Mouse (Mus musculus) forebrain, embryonic 14.5 days (tissue): ENCODE data around the gene Gm13288. TPM values are rescaled to one million over a fixed set of nuclear protein-coding genes. Genes with fewer than 3 reads are reported as not detected.
"Not testable (repeated sequence)": the region's sequence is repeated elsewhere in the genome, so short reads cannot be mapped to it uniquely, and the experiment has no call there.

ENCODE experiments used
- ATAC-seq: fragments of 200-750 bp; cut with Nextera tagmentation; 2 replicates; pipeline ENCODE4 v1.8.0; 2017; ENCODE audit warnings: mild to moderate bottlenecking, moderate library complexity
- DNase-seq: peaks from one replicate; pipeline ENCODE4 v3.0.0-alpha.2; 2015; ENCODE audit warnings: low spot score
- H3K27ac ChIP-seq: fragments of 300-500 bp; sonication (generic); 2 replicates; pipeline ENCODE4 v1.5.1; 2014; ENCODE audit warnings: low read depth, mild to moderate bottlenecking, control low read depth, low read length, moderate library complexity
- H3K27me3 ChIP-seq: fragments of 300-500 bp; sonication (generic); replicated peaks from 2 replicates; pipeline ENCODE4 v1.6.1; 2014; ENCODE audit warnings: low read length, control low read depth, mixed read lengths; ENCODE audit not compliant: control insufficient read depth, insufficient read depth
- H3K36me3 ChIP-seq: fragments of 300-500 bp; sonication (generic); 2 replicates; pipeline ENCODE4 v1.6.1; 2014; ENCODE audit warnings: low read length, control low read depth; ENCODE audit not compliant: control insufficient read depth, insufficient read depth
- H3K4me1 ChIP-seq: fragments of 300-500 bp; sonication (generic); 2 replicates; pipeline ENCODE4 v1.6.1; 2014; ENCODE audit warnings: antibody characterized with exemption, low read length, control low read depth; ENCODE audit not compliant: control insufficient read depth, insufficient read depth
- H3K4me2 ChIP-seq: fragments of 300-500 bp; sonication (generic); 2 replicates; pipeline ENCODE4 v1.6.1; 2014; ENCODE audit warnings: mild to moderate bottlenecking, control low read depth, low read length
- H3K4me3 ChIP-seq: fragments of 300-500 bp; sonication (generic); 2 replicates; pipeline ENCODE4 v1.5.1; 2014; ENCODE audit warnings: low read depth, low read length, control low read depth
- H3K9ac ChIP-seq: fragments of 300-500 bp; sonication (generic); 2 replicates; pipeline ENCODE4 v1.6.1; 2014; ENCODE audit warnings: mild to moderate bottlenecking, low read length, control low read depth, moderate library complexity
- H3K9me3 ChIP-seq: fragments of 300-500 bp; sonication (generic); replicated peaks from 2 replicates; pipeline ENCODE4 v1.6.1; 2016; ENCODE audit warnings: low read length, control low read depth, mixed read lengths; ENCODE audit not compliant: control insufficient read depth
- WGBS: fragments of 180-500 bp; shearing (Covaris S2); extraction: QIAGEN DNeasy Blood & Tissue Kit; methylation state at CpG from one replicate; pipeline ENCODE4 v1.1.7; 2014; 5-methylcytosine and 5-hydroxymethylcytosine counted together
- polyA plus RNA-seq: library from polyadenylated mRNA; unstranded; fragments of >200 nt; fragmentation: Nextera tagmentation; extraction: Ambion mirVana; gene quantifications from 2 replicates; pipeline ENCODE4 v1.2.1, GENCODE M21; 2014

Gm13288 gene
- polyA plus RNA-seq = not detected in 2 replicates

- not testable (repeated sequence) for H3K27me3 ChIP-seq, H3K4me3 ChIP-seq, H3K9ac ChIP-seq, ATAC-seq, H3K36me3 ChIP-seq, H3K4me1 ChIP-seq, H3K27ac ChIP-seq, DNase-seq, H3K9me3 ChIP-seq
- WGBS = no CpG with 5 or more reads among the region's 8 CpGs
- H3K4me2 ChIP-seq = peak within 1 kb of the TSS; percentile 34; the same call in 1 of the 2 replicates
Observed at GRCm38 (mm10) chr4:88805231-88805630, at the start of gene Gm13288. Gm13288 (plus strand) TSS chr4:88805531.

GRCm38 (mm10) chr4:88756581-88757513, 48.5 kb upstream of the Gm13288 start:
- 13% methylated on average over 28 of the region's 31 CpGs for WGBS
- Histone ChIP-seq H3K4me2 (peak overlapping the region; percentile 68), H3K4me3 (peak overlapping the region; percentile 37), H3K9ac (peak overlapping the region; percentile 58), H3K27ac (peak overlapping the region; percentile 44; the same call in 1 of the 2 replicates)
- H3K27me3 ChIP-seq, ATAC-seq, H3K9me3 ChIP-seq, DNase-seq, H3K36me3 ChIP-seq, H3K4me1 ChIP-seq: not testable (repeated sequence)

- Histone ChIP-seq H3K9ac (peak overlapping the region; percentile 58), H3K27ac (peak overlapping the region; percentile 44; the same call in 1 of the 2 replicates), H3K4me3 (peak overlapping the region; percentile 37), H3K4me2 (peak overlapping the region; percentile 68)
- DNase-seq (peak; percentile 94), ATAC-seq (peak; percentile 100)
- not testable (repeated sequence) for H3K4me1 ChIP-seq, H3K27me3 ChIP-seq, H3K9me3 ChIP-seq, H3K36me3 ChIP-seq
- under 1% methylated on average over 16 of the region's 21 CpGs for WGBS
Observed at GRCm38 (mm10) chr4:88757628-88758031, 47.7 kb upstream of the Gm13288 start.

GRCm38 (mm10) chr4:88758751-88759150, 46.6 kb upstream of the Gm13288 start:
- H3K4me1 ChIP-seq, H3K36me3 ChIP-seq, H3K27ac ChIP-seq, ATAC-seq, H3K4me2 ChIP-seq, H3K9me3 ChIP-seq, DNase-seq, H3K27me3 ChIP-seq, H3K4me3 ChIP-seq, H3K9ac ChIP-seq: not testable (repeated sequence)
- 85% methylated on average over 9 of the region's 9 CpGs for WGBS

GRCm38 (mm10) chr4:88759610-88760268, 45.6 kb upstream of the Gm13288 start, which contains the start of gene Gm13283:
Gm13283 (plus strand) TSS chr4:88760119.
- not testable (repeated sequence) for H3K36me3 ChIP-seq, H3K27ac ChIP-seq, H3K4me1 ChIP-seq, DNase-seq, ATAC-seq, H3K27me3 ChIP-seq, H3K9me3 ChIP-seq, H3K9ac ChIP-seq
- Histone ChIP-seq H3K4me3 (peak within 1 kb of the TSS; percentile 29), H3K4me2 (peak within 1 kb of the TSS; percentile 52)
- 37% methylated on average over 7 of the region's 14 CpGs for WGBS

GRCm38 (mm10) chr4:88760431-88760830, 44.9 kb upstream of the Gm13288 start:
- peak overlapping the region; percentile 52 for H3K4me2 ChIP-seq
- WGBS = under 1% methylated on average over 23 of the region's 28 CpGs
- not testable (repeated sequence) for ATAC-seq, H3K9me3 ChIP-seq, H3K27ac ChIP-seq, H3K9ac ChIP-seq, H3K27me3 ChIP-seq, H3K36me3 ChIP-seq, H3K4me1 ChIP-seq
- H3K4me3 ChIP-seq = peak overlapping the region; percentile 29
- DNase-seq = peak; percentile 73

GRCm38 (mm10) chr4:88761776-88762175, 43.6 kb upstream of the Gm13288 start:
- H3K27me3 ChIP-seq, ATAC-seq, H3K4me2 ChIP-seq, H3K4me3 ChIP-seq, H3K27ac ChIP-seq, H3K36me3 ChIP-seq, H3K9me3 ChIP-seq, H3K4me1 ChIP-seq, H3K9ac ChIP-seq, DNase-seq: not testable (repeated sequence)
- WGBS = 75% methylated on average over 6 of the region's 8 CpGs

GRCm38 (mm10) chr4:88762341-88762740, 43.0 kb upstream of the Gm13288 start:
- H3K36me3 ChIP-seq, H3K4me2 ChIP-seq, DNase-seq, H3K27ac ChIP-seq, H3K4me1 ChIP-seq, H3K27me3 ChIP-seq, H3K9me3 ChIP-seq, H3K4me3 ChIP-seq, ATAC-seq, H3K9ac ChIP-seq: not testable (repeated sequence)
- 62% methylated on average over 9 of the region's 9 CpGs for WGBS
